Mouse (Mus musculus): ENCODE measurements around the gene Cops7a. TPM values are rescaled to one million over a fixed set of nuclear protein-coding genes. Genes with fewer than 3 reads are reported as not detected.

The Cops7a gene
- 100 to 1,000 TPM; 148 to 156 TPM for total RNA-seq (2021)
- long read RNA-seq, experiment 1, transcript Cops7a-201 (8 exons, 1,817 nt): major isoform, 15 of 193 reads
- long read RNA-seq, experiment 1, partial matches to known transcripts: 20 of 193 reads
- long read RNA-seq, experiment 1, other reads (novel, unspliced or antisense): 154 of 193 reads
- long read RNA-seq, experiment 2, transcript Cops7a-201 (8 exons, 1,817 nt): major isoform, 8 of 131 reads
- long read RNA-seq, experiment 2, partial matches to known transcripts: 17 of 131 reads
- long read RNA-seq, experiment 2, other reads (novel, unspliced or antisense): 101 of 131 reads

GRCm38 (mm10) chr6:124965088-124965719, at the start of gene Cops7a:
Gene Cops7a, minus strand, starts transcription at chr6:124965538.
- Histone ChIP-seq H3K27ac (peak within 1 kb of the TSS; percentile 93), H3K4me3 (peak within 1 kb of the TSS; percentile 90)
- TF ChIP-seq CTCF (IDR thresholded peaks at IDR 0.05): no peak; the same call in 1 of the 2 replicates
- intact Hi-C loops (cut with DNase I): loop anchor here (1.0 to 2.0 kb wide), 4 partner anchors 34 to 253 kb away; partner anchors contain the start of genes Emg1, Ing4, Mlf2 and Phb2
- DNase-seq (ENCODE audit: extremely low spot score in 1 of 2, low spot score in 2 of 2): peak; percentile 95 to 98

GRCm38 (mm10) chr6:125009181-125010073, 44.1 kb upstream of the Cops7a start:
- H3K27ac ChIP-seq: peak overlapping the region; percentile 91
- no peak for TF ChIP-seq CTCF (IDR thresholded peaks at IDR 0.05)
- peak; percentile 67 to 74 for DNase-seq (ENCODE audit: extremely low spot score in 1 of 2, low spot score in 2 of 2)
- intact Hi-C loops (cut with DNase I): loop anchor here (1.0 kb wide), 2 partner anchors 30 to 44 kb away; partner anchors contain the start of genes Cops7a and Ing4
- peak overlapping the region; percentile 75 for H3K4me3 ChIP-seq

GRCm38 (mm10) chr6:125009129-125009180, 43.6 kb upstream of the Cops7a start, which contains the start of gene Zfp384:
Gene Zfp384, plus strand, starts transcription at chr6:125009145.
- peak within 1 kb of the TSS; percentile 75 for H3K4me3 ChIP-seq
- intact Hi-C loops (cut with DNase I): loop anchor here (1.0 kb wide), 2 partner anchors 30 to 44 kb away; partner anchors contain the start of genes Cops7a and Ing4
- peak within 1 kb of the TSS; percentile 91 for H3K27ac ChIP-seq
- no peak for TF ChIP-seq CTCF (IDR thresholded peaks at IDR 0.05)
- no peak for DNase-seq (ENCODE audit: extremely low spot score in 1 of 2, low spot score in 2 of 2)

GRCm38 (mm10) chr6:125008586-125009128, 43.3 kb upstream of the Cops7a start:
- peak; percentile 96 to 97 for DNase-seq (ENCODE audit: extremely low spot score in 1 of 2, low spot score in 2 of 2)
- intact Hi-C loops (cut with DNase I): loop anchor here (1.0 kb wide), 2 partner anchors 31 to 43 kb away; partner anchors contain the start of genes Cops7a and Ing4
- no peak for TF ChIP-seq CTCF (IDR thresholded peaks at IDR 0.05)
- Histone ChIP-seq H3K4me3 (peak overlapping the region; percentile 75), H3K27ac (peak overlapping the region; percentile 91)

DNA sequence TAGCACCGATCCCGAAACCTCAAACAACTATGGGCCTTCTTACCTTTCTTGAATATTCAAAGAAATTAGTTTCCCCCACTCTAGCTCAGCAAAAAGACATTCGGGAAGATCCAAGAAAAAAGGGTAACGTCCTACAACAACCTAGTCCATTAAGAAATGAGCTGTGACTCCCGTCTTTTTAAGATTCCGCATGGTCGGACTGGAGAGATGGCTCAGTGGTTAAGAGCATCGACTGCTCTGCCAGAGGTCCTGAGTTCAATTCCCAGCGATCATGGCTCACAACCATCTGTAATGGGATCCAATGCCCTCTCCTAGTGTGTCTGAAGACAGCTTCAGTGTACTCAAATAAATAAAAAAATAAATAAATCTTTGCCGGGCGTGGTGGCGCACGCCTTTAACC, 42.7 kb upstream of the Cops7a start:
- no peak for DNase-seq (ENCODE audit: extremely low spot score in 1 of 2, low spot score in 2 of 2)
- TF ChIP-seq CTCF (IDR thresholded peaks at IDR 0.05): no peak
- Histone ChIP-seq H3K27ac (peak overlapping the region; percentile 91), H3K4me3 (peak overlapping the region; percentile 75)
- intact Hi-C loops (cut with DNase I): no loop called here

DNA sequence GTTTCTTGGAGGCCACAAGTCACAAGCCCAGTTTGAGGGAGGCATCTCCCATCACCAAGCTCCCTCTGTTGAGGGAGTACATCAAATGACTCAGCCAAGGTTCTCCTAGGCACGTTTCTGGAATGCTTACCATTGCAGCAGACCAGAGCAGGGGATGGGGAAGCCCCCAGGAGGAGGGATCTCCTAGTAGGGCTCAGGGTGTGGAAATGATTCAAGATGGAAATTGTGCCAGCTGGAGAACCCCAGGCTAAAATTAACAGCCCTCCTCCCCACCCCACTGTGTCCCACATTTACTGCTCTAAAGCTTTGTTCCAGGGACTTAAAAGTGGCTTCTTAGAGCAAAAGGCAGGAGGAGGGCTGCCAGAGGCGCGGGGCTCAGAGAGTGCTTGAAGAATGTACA, 39.7 kb upstream of the Cops7a start:
- no peak for TF ChIP-seq CTCF (IDR thresholded peaks at IDR 0.05)
- peak overlapping the region; percentile 61 for H3K27ac ChIP-seq
- no peak overlapping the region for H3K4me3 ChIP-seq
- intact Hi-C loops (cut with DNase I): no loop called here
- DNase-seq (ENCODE audit: extremely low spot score in 1 of 2, low spot score in 2 of 2): no peak

DNA sequence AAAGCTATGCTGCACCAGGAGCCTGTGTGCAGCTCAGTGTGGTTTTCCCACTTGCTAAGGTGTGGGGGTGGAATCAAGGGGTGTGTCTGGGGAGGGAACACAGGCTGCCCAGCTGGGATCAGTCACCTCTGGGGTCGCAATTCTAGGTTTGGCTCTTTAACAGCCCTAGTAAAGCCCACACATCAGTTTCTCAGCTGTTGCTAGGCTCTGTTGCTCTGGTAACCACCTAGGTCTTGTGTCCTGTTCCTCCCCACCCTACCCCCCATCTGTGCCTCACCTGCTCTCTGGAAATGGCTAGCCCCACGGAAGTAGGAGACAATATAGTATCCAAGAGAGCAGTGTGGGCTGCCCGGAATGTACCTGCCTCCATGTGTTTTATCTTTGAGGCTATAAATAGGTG, 38.4 kb upstream of the Cops7a start:
- no peak overlapping the region for H3K27ac ChIP-seq
- DNase-seq (ENCODE audit: extremely low spot score in 1 of 2, low spot score in 2 of 2): no peak
- intact Hi-C loops (cut with DNase I): no loop called here
- TF ChIP-seq CTCF (IDR thresholded peaks at IDR 0.05): no peak
- H3K4me3 ChIP-seq: no peak overlapping the region

DNA sequence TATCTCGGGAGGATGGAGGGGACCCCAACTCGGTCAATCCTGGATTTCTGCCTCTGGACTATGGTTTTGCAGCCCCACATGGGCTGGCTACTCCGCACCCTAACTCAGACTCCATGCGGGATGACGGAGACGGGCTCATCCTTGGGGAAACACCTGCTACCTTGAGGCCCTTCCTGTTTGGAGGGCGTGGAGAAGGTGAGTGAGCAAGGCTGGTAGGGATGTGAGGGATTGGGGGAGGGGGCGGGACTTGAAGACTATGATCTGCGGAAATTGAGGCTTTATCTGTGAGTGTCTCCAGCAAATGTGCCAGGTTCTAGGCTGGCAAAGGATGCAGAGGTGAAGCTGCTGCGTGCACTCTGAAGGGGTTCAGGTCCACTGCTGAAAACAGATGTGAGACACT, 34.2 kb upstream of the Cops7a start:
- TF ChIP-seq CTCF (IDR thresholded peaks at IDR 0.05): no peak
- Histone ChIP-seq H3K27ac (no peak overlapping the region; the same call in 1 of the 2 replicates), H3K4me3 (no peak overlapping the region)
- intact Hi-C loops (cut with DNase I): no loop called here
- no peak for DNase-seq (ENCODE audit: extremely low spot score in 1 of 2, low spot score in 2 of 2)

- peak overlapping the region; percentile 77 for H3K4me3 ChIP-seq
- peak overlapping the region; percentile 95 for H3K27ac ChIP-seq
These were observed 33.8 kb upstream of the Cops7a start for GRCm38 (mm10) chr6:124999091-124999490.

DNA sequence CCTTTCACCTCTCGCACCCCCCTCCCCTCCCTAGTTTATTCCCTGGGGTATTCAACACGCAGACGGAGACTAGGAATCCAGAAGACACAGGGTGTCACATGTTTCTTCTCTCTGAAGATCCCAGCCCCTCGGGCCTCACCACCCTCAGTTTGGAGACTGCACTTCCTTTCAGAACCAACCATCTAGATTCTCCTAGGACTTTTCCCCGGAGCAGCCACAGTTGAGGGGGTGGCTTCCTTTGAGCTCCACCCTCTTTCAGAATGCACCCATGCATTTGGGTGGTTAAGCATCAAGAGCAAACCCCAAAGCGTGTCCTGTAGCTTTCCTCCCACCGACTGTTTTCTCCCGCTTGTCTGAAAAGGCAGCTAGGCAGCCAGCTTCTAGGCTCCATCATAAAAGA, 32.7 kb upstream of the Cops7a start:
- Histone ChIP-seq H3K4me3 (peak overlapping the region; percentile 77), H3K27ac (peak overlapping the region; percentile 95)
- TF ChIP-seq CTCF (IDR thresholded peaks at IDR 0.05): no peak
- intact Hi-C loops (cut with DNase I): no loop called here
- DNase-seq (ENCODE audit: extremely low spot score in 1 of 2, low spot score in 2 of 2): peak; percentile 53 to 54

More at GRCm38 (mm10) chr6:124999091-124999490, 33.8 kb upstream of the Cops7a start:
- intact Hi-C loops (cut with DNase I): no loop called here
- DNase-seq (ENCODE audit: extremely low spot score in 1 of 2, low spot score in 2 of 2): no peak
- TF ChIP-seq CTCF (IDR thresholded peaks at IDR 0.05): no peak
